Mouse (Mus musculus): ENCODE measurements around the gene Src.

Gene Src

GRCm38 (mm10) chr2:157513737-157514208 is 95.5 kb downstream of the Src start:
- ChIA-PET CTCF (no interaction called here), POLR2A (interaction anchor here in 1 of 4 experiments (1.3 kb wide), 1 partner anchor 53 kb away, joined by 3 read pairs; no protein-coding TSS in a partner anchor)

- POLR2A ChIA-PET, result interaction anchor here in 2 of 4 experiments (0.9 to 1.3 kb wide), 2 partner anchors 10 to 52 kb away, joined by 3 read pairs; no protein-coding TSS in a partner anchor
- CTCF ChIA-PET, result no interaction called here
These were observed 96.1 kb downstream of the Src start for GRCm38 (mm10) chr2:157514353-157514752.

GRCm38 (mm10) chr2:157517526-157517925 is 99.3 kb downstream of the Src start:
- CTCF ChIA-PET, result no interaction called here
- POLR2A ChIA-PET, result interaction anchor here in 1 of 4 experiments (0.9 kb wide), 1 partner anchor 10 kb away, joined by 4 read pairs; no protein-coding TSS in a partner anchor

- POLR2A ChIA-PET, result interaction anchor here in 1 of 4 experiments (0.6 kb wide), 1 partner anchor 181 kb away, joined by 3 read pairs; no protein-coding TSS in a partner anchor
- CTCF ChIA-PET, result no interaction called here
These were observed 100.2 kb downstream of the Src start for GRCm38 (mm10) chr2:157518451-157518850.

GRCm38 (mm10) chr2:157519452-157519851 is 101.2 kb downstream of the Src start:
- POLR2A ChIA-PET, result interaction anchor here in 1 of 4 experiments (1.2 kb wide), 1 partner anchor 16 kb away, joined by 4 read pairs; no protein-coding TSS in a partner anchor
- CTCF ChIA-PET, result interaction anchor here in 1 of 4 experiments (0.5 kb wide), 1 partner anchor 924 kb away, joined by 4 read pairs; no protein-coding TSS in a partner anchor

GRCm38 (mm10) chr2:157520496-157520895 is 102.3 kb downstream of the Src start:
- POLR2A ChIA-PET, result interaction anchor here in 1 of 4 experiments (0.6 to 1.2 kb wide), 4 partner anchors 15 to 530 kb away, joined by 3 to 5 read pairs (median 4); no protein-coding TSS in a partner anchor
- CTCF ChIA-PET, result interaction anchor here in 1 of 4 experiments (0.7 kb wide), 2 partner anchors 29 to 419 kb away, joined by 3 to 4 read pairs; no protein-coding TSS in a partner anchor

Measured in embryonic stem cell, embryonic (primary cell).